Mouse (Mus musculus): ENCODE data around the gene Il27ra. TPM values are rescaled to one million over a fixed set of nuclear protein-coding genes. Genes with fewer than 3 reads are reported as not detected.

Il27ra gene
- polyA plus RNA-seq, 1 experiment from 2014 or later: 0.12 TPM

GRCm38 (mm10) chr8:84071921-84072320, 29.5 kb upstream of the Il27ra start:
- no peaks in the 10 kb centered on the region for H3K9me3 ChIP-seq
- peaks cover 79% of the 10 kb centered on the region for H3K4me1 ChIP-seq
- no peak for DNase-seq (ENCODE audit: extremely low spot score, low spot score)
- WGBS: 88% methylated on average over 3 of the region's 3 CpGs
- H3K27me3 ChIP-seq (ENCODE audit: poor library complexity, severe bottlenecking): no peaks in the 10 kb centered on the region
- no peak overlapping the region for H3K27ac ChIP-seq
- H3K4me3 ChIP-seq: no peak overlapping the region
- H3K36me3 ChIP-seq (replicated peaks): peaks cover 33% of the 10 kb centered on the region

GRCm38 (mm10) chr8:84070667-84071066, 28.3 kb upstream of the Il27ra start:
- peaks cover 76% of the 10 kb centered on the region for H3K4me1 ChIP-seq
- no peak for DNase-seq (ENCODE audit: extremely low spot score, low spot score)
- 89% methylated on average over 2 of the region's 2 CpGs for WGBS

GRCm38 (mm10) chr8:84070241-84070640, 27.9 kb upstream of the Il27ra start:
- H3K27me3 ChIP-seq (ENCODE audit: poor library complexity, severe bottlenecking): no peaks in the 10 kb centered on the region
- WGBS: 92% methylated on average over 5 of the region's 5 CpGs
- no peak overlapping the region for H3K4me3 ChIP-seq
- no peak for DNase-seq (ENCODE audit: extremely low spot score, low spot score)
- peaks cover 79% of the 10 kb centered on the region for H3K4me1 ChIP-seq
- no peak overlapping the region for H3K27ac ChIP-seq
- H3K9me3 ChIP-seq: no peaks in the 10 kb centered on the region
- H3K36me3 ChIP-seq (replicated peaks): peaks cover 17% of the 10 kb centered on the region

More at GRCm38 (mm10) chr8:84070667-84071066, 28.3 kb upstream of the Il27ra start:
- H3K36me3 ChIP-seq (replicated peaks): peaks cover 21% of the 10 kb centered on the region
- no peak overlapping the region for H3K4me3 ChIP-seq
- no peak overlapping the region for H3K27ac ChIP-seq
- no peaks in the 10 kb centered on the region for H3K27me3 ChIP-seq (ENCODE audit: poor library complexity, severe bottlenecking)
- H3K9me3 ChIP-seq: no peaks in the 10 kb centered on the region

- Histone ChIP-seq H3K36me3 (replicated peaks) (peaks cover 12% of the 10 kb centered on the region), H3K27ac (0 out of 2 replicates have a peak overlapping the region, but pooled peaks have one; percentile 40), H3K4me3 (no peak overlapping the region), H3K4me1 (peaks cover 75% of the 10 kb centered on the region), H3K9me3 (no peaks in the 10 kb centered on the region), H3K27me3 (ENCODE audit: poor library complexity, severe bottlenecking) (no peaks in the 10 kb centered on the region)
- WGBS: 75% methylated on average over 2 of the region's 2 CpGs
- no peak for DNase-seq (ENCODE audit: extremely low spot score, low spot score)
These were observed 27.4 kb upstream of the Il27ra start for GRCm38 (mm10) chr8:84069750-84070149.

GRCm38 (mm10) chr8:84069169-84069568, 26.8 kb upstream of the Il27ra start:
- 69% methylated on average over 1 of the region's 1 CpGs for WGBS
- Histone ChIP-seq H3K27ac (0 out of 2 replicates have a peak overlapping the region, but pooled peaks have one; percentile 40), H3K9me3 (no peaks in the 10 kb centered on the region), H3K4me1 (peaks cover 70% of the 10 kb centered on the region), H3K4me3 (no peak overlapping the region), H3K36me3 (replicated peaks) (peaks cover 6% of the 10 kb centered on the region), H3K27me3 (ENCODE audit: poor library complexity, severe bottlenecking) (no peaks in the 10 kb centered on the region)
- no peak for DNase-seq (ENCODE audit: extremely low spot score, low spot score)

- WGBS: 85% methylated on average over 12 of the region's 12 CpGs
- Histone ChIP-seq H3K27ac (no peak overlapping the region), H3K4me1 (peaks cover 63% of the 10 kb centered on the region), H3K9me3 (no peaks in the 10 kb centered on the region), H3K4me3 (peak overlapping the region; percentile 91; the same call in 1 of the 2 replicates), H3K36me3 (replicated peaks) (no peaks in the 10 kb centered on the region), H3K27me3 (ENCODE audit: poor library complexity, severe bottlenecking) (no peaks in the 10 kb centered on the region)
- DNase-seq (ENCODE audit: extremely low spot score, low spot score): no peak
These were observed 26.1 kb upstream of the Il27ra start for GRCm38 (mm10) chr8:84068316-84069035.

- H3K27ac ChIP-seq: no peak overlapping the region
- no peak for DNase-seq (ENCODE audit: extremely low spot score, low spot score)
- WGBS: 89% methylated on average over 7 of the region's 7 CpGs
- no peaks in the 10 kb centered on the region for H3K9me3 ChIP-seq
- no peaks in the 10 kb centered on the region for H3K36me3 ChIP-seq (replicated peaks)
- H3K27me3 ChIP-seq (ENCODE audit: poor library complexity, severe bottlenecking): no peaks in the 10 kb centered on the region
- H3K4me1 ChIP-seq: peaks cover 57% of the 10 kb centered on the region
- H3K4me3 ChIP-seq: peak overlapping the region; percentile 91
These were observed 25.5 kb upstream of the Il27ra start for GRCm38 (mm10) chr8:84067911-84068310.

- peaks cover 49% of the 10 kb centered on the region for H3K4me1 ChIP-seq
- DNase-seq (ENCODE audit: extremely low spot score, low spot score): peak; percentile 95
- H3K27me3 ChIP-seq (ENCODE audit: poor library complexity, severe bottlenecking): no peaks in the 10 kb centered on the region
- H3K4me3 ChIP-seq: peak overlapping the region; percentile 91
- peak overlapping the region; percentile 98 for H3K27ac ChIP-seq
- under 1% methylated on average over 57 of the region's 58 CpGs for WGBS
- H3K9me3 ChIP-seq: no peaks in the 10 kb centered on the region
- H3K36me3 ChIP-seq (replicated peaks): no peaks in the 10 kb centered on the region
These were observed 24.7 kb upstream of the Il27ra start for GRCm38 (mm10) chr8:84067047-84067573.

- peak within 1 kb of the TSS; percentile 98 for H3K27ac ChIP-seq
- peak within 1 kb of the TSS; percentile 91 for H3K4me3 ChIP-seq
- WGBS: under 1% methylated on average over 51 of the region's 51 CpGs
- H3K27me3 ChIP-seq (ENCODE audit: poor library complexity, severe bottlenecking): no peaks in the 10 kb centered on the region
- DNase-seq (ENCODE audit: extremely low spot score, low spot score): peak; percentile 99
- H3K4me1 ChIP-seq: peaks cover 42% of the 10 kb centered on the region
- H3K9me3 ChIP-seq: no peaks in the 10 kb centered on the region
- H3K36me3 ChIP-seq (replicated peaks): no peaks in the 10 kb centered on the region
These were observed 24.0 kb upstream of the Il27ra start, which contains the start of gene Rfx1 for GRCm38 (mm10) chr8:84066291-84066930. Gene Rfx1, plus strand, starts transcription at chr8:84066834.

- no peak for DNase-seq (ENCODE audit: extremely low spot score, low spot score)
- Histone ChIP-seq H3K27ac (peak overlapping the region; percentile 98), H3K27me3 (ENCODE audit: poor library complexity, severe bottlenecking) (no peaks in the 10 kb centered on the region), H3K36me3 (replicated peaks) (no peaks in the 10 kb centered on the region), H3K4me1 (peaks cover 40% of the 10 kb centered on the region), H3K9me3 (no peaks in the 10 kb centered on the region), H3K4me3 (peak overlapping the region; percentile 91)
- WGBS: 42% methylated on average over 5 of the region's 5 CpGs
These were observed 23.2 kb upstream of the Il27ra start for GRCm38 (mm10) chr8:84065457-84066072.

GRCm38 (mm10) chr8:84065037-84065436, 22.6 kb upstream of the Il27ra start, which contains the start of gene Gm10643:
Gene Gm10643, minus strand, starts transcription at chr8:84065137.
- DNase-seq (ENCODE audit: extremely low spot score, low spot score): no peak
- H3K36me3 ChIP-seq (replicated peaks): no peaks in the 10 kb centered on the region
- 92% methylated on average over 1 of the region's 1 CpGs for WGBS
- no peaks in the 10 kb centered on the region for H3K27me3 ChIP-seq (ENCODE audit: poor library complexity, severe bottlenecking)
- H3K4me1 ChIP-seq: peaks cover 37% of the 10 kb centered on the region
- H3K9me3 ChIP-seq: no peaks in the 10 kb centered on the region
- H3K4me3 ChIP-seq: peak within 1 kb of the TSS; percentile 91
- H3K27ac ChIP-seq: peak within 1 kb of the TSS; percentile 98

GRCm38 (mm10) chr8:84063861-84064610, 21.6 kb upstream of the Il27ra start:
- H3K4me3 ChIP-seq: no peak overlapping the region
- H3K4me1 ChIP-seq: peaks cover 27% of the 10 kb centered on the region
- WGBS: 79% methylated on average over 8 of the region's 8 CpGs
- DNase-seq (ENCODE audit: extremely low spot score, low spot score): no peak
- H3K27ac ChIP-seq: no peak overlapping the region
- H3K36me3 ChIP-seq (replicated peaks): no peaks in the 10 kb centered on the region
- H3K27me3 ChIP-seq (ENCODE audit: poor library complexity, severe bottlenecking): no peaks in the 10 kb centered on the region
- no peaks in the 10 kb centered on the region for H3K9me3 ChIP-seq

Measured in forebrain, embryonic 10.5 days (tissue).